Mouse (Mus musculus) heart, postnatal 0 days (tissue): ENCODE results near the gene Ctr9.

Experiments used
- CTCF ChIP-seq: IDR thresholded peaks from 2 replicates; pipeline ENCODE4 v1.5.1; 2016; ENCODE audit warnings: antibody characterized with exemption, control low read depth, low read depth
- EP300 ChIP-seq: IDR thresholded peaks from 2 replicates; pipeline ENCODE4 v1.6.1; 2016; ENCODE audit warnings: antibody characterized with exemption, low read depth

DNA sequence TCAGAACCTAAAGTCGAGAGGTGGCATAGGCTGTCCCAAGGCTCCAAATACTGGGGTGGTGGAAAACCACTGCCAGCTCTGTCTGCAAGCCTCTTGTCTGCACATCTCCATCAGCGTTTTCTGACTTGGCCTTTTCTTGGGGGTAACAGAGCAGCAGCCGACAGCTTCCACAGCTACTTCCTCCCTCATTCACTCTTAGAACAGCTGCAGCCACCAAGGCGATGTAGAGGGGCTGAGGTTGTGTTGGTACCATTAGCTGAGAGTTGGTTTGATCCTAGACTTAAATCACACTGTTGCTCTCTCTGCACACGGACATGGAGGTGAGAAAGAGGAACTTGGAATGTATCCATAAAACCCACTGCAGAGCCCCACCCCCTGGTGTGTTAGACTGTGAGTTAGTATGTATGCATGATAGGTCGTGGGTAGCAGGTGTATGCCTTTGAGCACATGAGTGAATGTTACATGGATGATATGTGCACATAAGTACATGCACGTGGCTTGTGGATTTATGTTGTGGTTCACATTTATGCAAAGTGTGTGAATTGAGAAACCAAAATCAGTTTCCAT is 14.6 kb upstream of the Ctr9 start:
- TF ChIP-seq CTCF: no peak
- no peak for TF ChIP-seq EP300
